8 mouse cellular contexts compared by ENCODE assay signal in the genomic region with DNA sequence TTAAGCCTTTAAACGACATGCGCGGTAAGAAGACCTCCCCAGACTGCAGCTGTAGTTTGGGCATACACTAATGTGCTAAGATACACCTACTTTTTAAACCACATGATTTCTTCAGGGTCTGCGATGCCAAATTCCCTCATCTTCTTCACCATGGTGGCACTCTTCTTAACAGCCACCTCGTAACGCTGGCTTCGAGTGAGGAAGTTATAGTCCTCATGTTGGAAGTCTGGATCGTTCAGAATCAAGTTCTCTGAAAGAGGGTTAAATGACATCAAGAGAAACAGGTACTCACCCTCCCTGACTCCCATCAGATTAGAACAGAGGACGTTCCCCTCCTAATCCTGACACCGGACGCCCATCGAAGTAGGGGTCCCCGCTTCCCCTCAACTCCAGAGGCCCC. TPM values are rescaled to one million over a fixed set of nuclear protein-coding genes. Genes with fewer than 3 reads are reported as not detected.
A peak's percentile ranks its signal among the peaks of the same experiment; 100 is the strongest.
DNase-seq lines count a peak whose midpoint lies in the region; ATAC-seq and TF ChIP-seq lines count a peak whose summit lies in the region.

No protein-coding gene starts in this region.

- peaks cover 17% of the 10 kb centered on the region for H3K36me3 ChIP-seq in heart, embryonic 14.5 days (ENCODE audit: control insufficient read depth, insufficient read depth, low read length)
- peaks cover 0 to 40% of the 10 kb centered on the region in 2 experiments; a peak in 2 of 4 replicates for H3K36me3 ChIP-seq in MEL (ENCODE audit: control insufficient read depth in 1 of 2, insufficient read depth in 2 of 2, low read length in 2 of 2)
- peaks cover 6% of the 10 kb centered on the region for H3K36me3 ChIP-seq in forebrain, postnatal 0 days (ENCODE audit: insufficient read depth)
- peaks cover 34% of the 10 kb centered on the region for H3K36me3 ChIP-seq in megakaryocyte, embryonic 14.5 days (replicated peaks; ENCODE audit: low read length)

- peak overlapping the region; percentile 78 to 98 for H3K27ac ChIP-seq in heart, embryonic 14.5 days (replicated peaks in 1 of 2; ENCODE audit: control insufficient read depth in 1 of 2, insufficient read depth in 1 of 2, low read depth in 2 of 2, low read length in 2 of 2)
- H3K27ac ChIP-seq in MEL (ENCODE audit: control insufficient read depth, low read depth, low read length) = peak overlapping the region; percentile 44
- H3K27ac ChIP-seq in forebrain, postnatal 0 days (ENCODE audit: low read depth, low read length) = peak overlapping the region; percentile 97

- H3K9me3 ChIP-seq in heart, embryonic 14.5 days (ENCODE audit: control insufficient read depth, low read length) = no peaks in the 10 kb centered on the region
- H3K9me3 ChIP-seq in MEL (replicated peaks; ENCODE audit: insufficient read depth, low read length) = no peaks in the 10 kb centered on the region
- no peaks in the 10 kb centered on the region for H3K9me3 ChIP-seq in forebrain, postnatal 0 days (ENCODE audit: low read length)
- no peaks in the 10 kb centered on the region for H3K9me3 ChIP-seq in megakaryocyte, embryonic 14.5 days

- no peak for TF ChIP-seq CTCF in MEL (IDR thresholded peaks at IDR 0.05 in 2 of 3, conservative IDR thresholded peaks at IDR 0.05 in 1 of 3; ENCODE audit: control insufficient read depth in 1 of 3, insufficient read depth in 1 of 3, low read depth in 2 of 3, low read length in 3 of 3, poor library complexity in 1 of 3, severe bottlenecking in 1 of 3)
- TF ChIP-seq CTCF in forebrain, postnatal 0 days (IDR thresholded peaks at IDR 0.05; ENCODE audit: low read depth) = no peak

- ATAC-seq in heart, embryonic 14.5 days (ENCODE audit: insufficient number of reproducible peaks, insufficient read depth, low FRiP score, low read depth) = no peak
- ATAC-seq in forebrain, postnatal 0 days = no peak

- no peak for TF ChIP-seq RAD21 in MEL (IDR thresholded peaks at IDR 0.05; ENCODE audit: low read depth, low read length)

- peak overlapping the region; percentile 71 to 79 for H3K4me3 ChIP-seq in heart, embryonic 14.5 days (ENCODE audit: control insufficient read depth in 1 of 2, insufficient read depth in 1 of 2, low read depth in 1 of 2, low read length in 2 of 2)
- H3K4me3 ChIP-seq in MEL (ENCODE audit: control insufficient read depth in 1 of 2, insufficient read depth in 1 of 2, low read depth in 2 of 2, low read length in 2 of 2) = peak overlapping the region; percentile 90 to 94
- H3K4me3 ChIP-seq in forebrain, postnatal 0 days (ENCODE audit: low read depth, low read length) = peak overlapping the region; percentile 83
- H3K4me3 ChIP-seq in megakaryocyte, embryonic 14.5 days (replicated peaks) = peak overlapping the region; percentile 97

- TF ChIP-seq EP300 in MEL (IDR thresholded peaks at IDR 0.05; ENCODE audit: low read depth in 1 of 2, low read length in 2 of 2) = no peak

- intact Hi-C loops in left cerebral cortex, postnatal 36 days (cut with DNase I) = loop anchor here (5.0 kb wide), 1 partner anchor 51 kb away; no protein-coding TSS in a partner anchor

- 19% methylated on average over 13 of the region's 13 CpGs for WGBS in heart, embryonic 14.5 days
- 19% methylated on average over 13 of the region's 13 CpGs for WGBS in forebrain, postnatal 0 days

- TF ChIP-seq POLR2A in MEL (IDR thresholded peaks at IDR 0.05; ENCODE audit: control insufficient read depth in 1 of 2, insufficient read depth in 1 of 2, low read depth in 1 of 2, low read length in 2 of 2, poor library complexity in 1 of 2) = no peak

- H3K9ac ChIP-seq in heart, embryonic 14.5 days (ENCODE audit: low read length) = peak overlapping the region; percentile 87
- H3K9ac ChIP-seq in MEL (ENCODE audit: control insufficient read depth, low read depth, low read length, poor library complexity, severe bottlenecking) = peak overlapping the region; percentile 73
- H3K9ac ChIP-seq in forebrain, postnatal 0 days = peak overlapping the region; percentile 84

- H3K27me3 ChIP-seq in heart, embryonic 14.5 days (ENCODE audit: control insufficient read depth, insufficient read depth, low read length) = no peaks in the 10 kb centered on the region
- no peaks in the 10 kb centered on the region for H3K27me3 ChIP-seq in MEL (ENCODE audit: control insufficient read depth in 1 of 2, insufficient read depth in 2 of 2, low read length in 2 of 2)
- H3K27me3 ChIP-seq in forebrain, postnatal 0 days (ENCODE audit: insufficient read depth, low read length) = no peaks in the 10 kb centered on the region
- H3K27me3 ChIP-seq in megakaryocyte, embryonic 14.5 days (replicated peaks) = no peaks in the 10 kb centered on the region

- peaks cover 4 to 9% of the 10 kb centered on the region in 2 experiments; a peak in 3 of 4 replicates for H3K4me1 ChIP-seq in heart, embryonic 14.5 days (ENCODE audit: control insufficient read depth in 2 of 2, insufficient read depth in 2 of 2, low read length in 2 of 2)
- peaks cover 26 to 27% of the 10 kb centered on the region in 2 experiments for H3K4me1 ChIP-seq in MEL (ENCODE audit: control insufficient read depth in 1 of 2, insufficient read depth in 2 of 2, low read length in 2 of 2)
- peaks cover 10% of the 10 kb centered on the region; the same call in 1 of the 2 replicates for H3K4me1 ChIP-seq in forebrain, postnatal 0 days (ENCODE audit: insufficient read depth)
- peaks cover 66% of the 10 kb centered on the region for H3K4me1 ChIP-seq in megakaryocyte, embryonic 14.5 days

- H3K4me2 ChIP-seq in heart, embryonic 14.5 days (ENCODE audit: low read length) = peak overlapping the region; percentile 82
- peak overlapping the region; percentile 55 for H3K4me2 ChIP-seq in forebrain, postnatal 0 days (ENCODE audit: low read depth)

- DNase-seq in heart, postnatal 4 days = no peak
- DNase-seq in MEL (ENCODE audit: low read depth, low spot score) = peak; percentile 64
- no peak for DNase-seq in forebrain, postnatal 0 days
- no peak for DNase-seq in frontal cortex, postnatal 10 days (ENCODE audit: low spot score in 2 of 2)
- DNase-seq in frontal cortex, postnatal 14 days (ENCODE audit: low spot score in 2 of 2) = no peak
- DNase-seq in left cerebral cortex, postnatal 36 days (ENCODE audit: low spot score in 2 of 2) = no peak

- H3K79me2 ChIP-seq in MEL (ENCODE audit: control insufficient read depth, insufficient read depth, low read length, poor library complexity) = peaks cover 8% of the 10 kb centered on the region

RNA-seq across cellular contexts. Expression of a gene that starts 0.5 kb away (rescaled TPM):
- polyA plus RNA-seq in heart, embryonic 14.5 days (2014; fragmentation: Nextera tagmentation; extraction: Ambion mirVana) = 85.1 and 89.4 TPM in 2 replicates
- total RNA-seq in heart, postnatal 4 days (2021) = 10 to 100 TPM; 32.7 to 39.6 TPM
- total RNA-seq in MEL (2012; rRNA removed) = 57.9 and 60.8 TPM in 2 replicates
- polyA plus RNA-seq in MEL (2012; ENCODE audit: insufficient read depth in 1 of 2, insufficient read length in 2 of 2, low read depth in 1 of 2, low replicate concordance in 2 of 2, missing spikeins in 1 of 2) = 10 to 100 TPM in 1 of 2 experiments, not detected in 1; 66.9 TPM
- total RNA-seq in forebrain, postnatal 0 days (2014; rRNA removed) = 62.8 and 65.6 TPM in 2 replicates
- 92.8 and 104 TPM in 2 replicates for polyA plus RNA-seq in forebrain, postnatal 0 days (2015; fragmentation: Nextera tagmentation; extraction: Ambion mirVana)
- polyA plus RNA-seq in megakaryocyte, embryonic 14.5 days (2012; ENCODE audit: insufficient read depth, low replicate concordance) = 181 and 219 TPM in 2 replicates
- 10 to 100 TPM; 41.3 to 41.6 TPM for total RNA-seq in left cerebral cortex, postnatal 36 days (2021)

RNA-seq across cellular contexts. Expression of a gene that starts 0.7 kb away (rescaled TPM):
- polyA plus RNA-seq in heart, embryonic 14.5 days (2014; fragmentation: Nextera tagmentation; extraction: Ambion mirVana) = 36.8 and 39.6 TPM in 2 replicates
- total RNA-seq in heart, postnatal 4 days (2021) = 10 to 100 TPM; 70.3 to 73.3 TPM
- total RNA-seq in MEL (2012; rRNA removed) = 16.4 and 16.8 TPM in 2 replicates
- polyA plus RNA-seq in MEL (2012; ENCODE audit: insufficient read depth in 1 of 2, insufficient read length in 2 of 2, low read depth in 1 of 2, low replicate concordance in 2 of 2, missing spikeins in 1 of 2) = 10 to 100 TPM in 1 of 2 experiments, not detected in 1; 16.1 TPM
- total RNA-seq in forebrain, postnatal 0 days (2014; rRNA removed) = 89.4 and 108 TPM in 2 replicates
- polyA plus RNA-seq in forebrain, postnatal 0 days (2015; fragmentation: Nextera tagmentation; extraction: Ambion mirVana) = 43.8 and 58.2 TPM in 2 replicates
- polyA plus RNA-seq in megakaryocyte, embryonic 14.5 days (2012; ENCODE audit: insufficient read depth, low replicate concordance) = 1.7 and 3.3 TPM in 2 replicates
- total RNA-seq in left cerebral cortex, postnatal 36 days (2021) = 100 to 1,000 TPM; 115 to 118 TPM

RNA-seq across cellular contexts. Expression of a gene that starts 30.2 kb away (rescaled TPM):
- polyA plus RNA-seq in heart, embryonic 14.5 days (2014; fragmentation: Nextera tagmentation; extraction: Ambion mirVana) = 13.6 and 14.9 TPM in 2 replicates
- total RNA-seq in heart, postnatal 4 days (2021) = 10 to 100 TPM; 20.2 to 21.5 TPM
- 29.0 and 32.5 TPM in 2 replicates for total RNA-seq in MEL (2012; rRNA removed)
- 10 to 100 TPM in 1 of 2 experiments, not detected in 1; 29.2 TPM for polyA plus RNA-seq in MEL (2012; ENCODE audit: insufficient read depth in 1 of 2, insufficient read length in 2 of 2, low read depth in 1 of 2, low replicate concordance in 2 of 2, missing spikeins in 1 of 2)
- total RNA-seq in forebrain, postnatal 0 days (2014; rRNA removed) = 97.9 and 108 TPM in 2 replicates
- polyA plus RNA-seq in forebrain, postnatal 0 days (2015; fragmentation: Nextera tagmentation; extraction: Ambion mirVana) = 23.2 and 38.2 TPM in 2 replicates
- polyA plus RNA-seq in megakaryocyte, embryonic 14.5 days (2012; ENCODE audit: insufficient read depth, low replicate concordance) = 33.9 and 37.8 TPM in 2 replicates
- total RNA-seq in left cerebral cortex, postnatal 36 days (2021) = 10 to 100 TPM; 65.5 to 98.0 TPM

RNA-seq across cellular contexts. Expression of a gene that starts 39.7 kb away (rescaled TPM):
- 0.58 and 0.63 TPM in 2 replicates for polyA plus RNA-seq in heart, embryonic 14.5 days (2014; fragmentation: Nextera tagmentation; extraction: Ambion mirVana)
- 1 to 10 TPM; 1.2 to 1.6 TPM for total RNA-seq in heart, postnatal 4 days (2021)
- total RNA-seq in MEL (2012; rRNA removed) = 0.26 and 0.39 TPM in 2 replicates
- under 1 TPM in 1 of 2 experiments, not detected in 1; 0.78 TPM for polyA plus RNA-seq in MEL (2012; ENCODE audit: insufficient read depth in 1 of 2, insufficient read length in 2 of 2, low read depth in 1 of 2, low replicate concordance in 2 of 2, missing spikeins in 1 of 2)
- 1.5 and 2.3 TPM in 2 replicates for total RNA-seq in forebrain, postnatal 0 days (2014; rRNA removed)
- polyA plus RNA-seq in forebrain, postnatal 0 days (2015; fragmentation: Nextera tagmentation; extraction: Ambion mirVana) = 0.49 and 1.1 TPM in 2 replicates
- 0.34 TPM in 1 of 2 replicates, not detected in the other for polyA plus RNA-seq in megakaryocyte, embryonic 14.5 days (2012; ENCODE audit: insufficient read depth, low replicate concordance)
- total RNA-seq in left cerebral cortex, postnatal 36 days (2021) = 1 to 10 TPM; 1.2 to 1.3 TPM

RNA-seq across cellular contexts. Expression of a gene that starts 59.5 kb away (rescaled TPM):
- polyA plus RNA-seq in heart, embryonic 14.5 days (2014; fragmentation: Nextera tagmentation; extraction: Ambion mirVana) = 92.3 and 96.6 TPM in 2 replicates
- total RNA-seq in heart, postnatal 4 days (2021) = 10 to 100 TPM; 52.5 to 55.3 TPM
- 105 and 113 TPM in 2 replicates for total RNA-seq in MEL (2012; rRNA removed)
- 100 to 1,000 TPM in 1 of 2 experiments, not detected in 1; 157 TPM for polyA plus RNA-seq in MEL (2012; ENCODE audit: insufficient read depth in 1 of 2, insufficient read length in 2 of 2, low read depth in 1 of 2, low replicate concordance in 2 of 2, missing spikeins in 1 of 2)
- 56.7 and 67.8 TPM in 2 replicates for total RNA-seq in forebrain, postnatal 0 days (2014; rRNA removed)
- 60.7 and 63.6 TPM in 2 replicates for polyA plus RNA-seq in forebrain, postnatal 0 days (2015; fragmentation: Nextera tagmentation; extraction: Ambion mirVana)
- 25.4 and 80.4 TPM in 2 replicates for polyA plus RNA-seq in megakaryocyte, embryonic 14.5 days (2012; ENCODE audit: insufficient read depth, low replicate concordance)
- total RNA-seq in left cerebral cortex, postnatal 36 days (2021) = 10 to 100 TPM; 58.3 to 62.1 TPM

Comparison
In these comparisons a context has a peak if more than half of its experiments do, and no peak if none do; other contexts are left out.
1. H3K27ac ChIP-seq: peak in every context shown above with its lines; median percentile 97 in forebrain, postnatal 0 days; 88 in heart, embryonic 14.5 days; 44 in MEL.